Mouse (Mus musculus): ENCODE measurements at regions not wholly inside any gene's neighbourhood (a gene's known extent, or its start where the extent isn't known, plus 50 kb on each side); places are given as distances from the start of the nearest gene placed in this dataset.

DNA sequence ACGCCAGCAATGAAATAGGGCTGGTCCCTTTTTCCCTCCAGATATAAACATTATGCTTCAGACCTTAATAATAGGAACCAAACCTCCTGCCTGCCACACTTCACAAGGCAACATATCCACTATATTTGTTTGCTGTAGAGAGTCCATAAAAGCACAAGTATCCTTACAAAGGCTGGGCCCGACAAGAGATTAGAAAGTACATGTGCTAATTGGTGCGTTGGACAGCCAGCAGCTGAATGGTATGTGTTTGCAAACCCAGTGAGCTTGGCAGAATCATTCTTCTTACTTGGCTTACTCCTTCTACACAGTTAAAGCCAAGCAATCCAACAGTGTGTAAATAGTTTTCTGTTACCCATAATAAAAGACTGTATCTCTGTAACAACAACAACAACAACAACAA, 479.6 kb upstream of the Adamts9 start:
- Histone ChIP-seq H3K9ac (no peak overlapping the region), H3K4me2 (replicated peaks) (no peak overlapping the region), H3K36me3 (no peaks in the 10 kb centered on the region), H3K4me3 (no peak overlapping the region), H3K27ac (no peak overlapping the region), H3K9me3 (no peaks in the 10 kb centered on the region), H3K27me3 (no peaks in the 10 kb centered on the region), H3K4me1 (no peaks in the 10 kb centered on the region)
- ATAC-seq (ENCODE audit: insufficient number of reproducible peaks, insufficient read depth, low FRiP score, low TSS enrichment), result no peak
- WGBS, result 60% methylated on average over 3 of the region's 3 CpGs

DNA sequence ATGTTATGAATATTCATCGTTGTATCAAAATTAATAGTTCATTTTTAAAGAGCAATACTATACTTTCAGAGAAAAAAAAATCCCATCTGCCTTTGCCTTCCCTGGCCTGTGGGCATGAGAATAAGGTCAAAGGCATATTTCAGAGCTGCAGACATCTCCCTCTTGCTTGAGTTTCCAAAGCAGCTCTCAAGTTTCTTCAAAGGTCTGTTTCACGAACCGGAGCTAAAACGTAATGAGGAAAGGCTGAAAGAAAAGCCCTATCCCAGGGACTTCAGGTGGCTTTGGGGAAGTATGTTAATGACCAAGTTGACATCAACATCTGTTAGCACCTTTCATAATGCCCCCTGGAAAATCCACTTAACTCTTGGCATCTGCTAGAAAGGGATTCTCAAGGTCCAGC, 479.0 kb upstream of the Adamts9 start:
- ATAC-seq (ENCODE audit: insufficient number of reproducible peaks, insufficient read depth, low FRiP score, low TSS enrichment), result no peak
- no peaks in the 10 kb centered on the region for H3K27me3 ChIP-seq
- no peak overlapping the region for H3K9ac ChIP-seq
- H3K36me3 ChIP-seq, result no peaks in the 10 kb centered on the region
- H3K4me2 ChIP-seq (replicated peaks), result no peak overlapping the region
- H3K4me3 ChIP-seq, result no peak overlapping the region
- H3K27ac ChIP-seq, result no peak overlapping the region
- 36% methylated on average over 4 of the region's 4 CpGs for WGBS
- H3K9me3 ChIP-seq, result no peaks in the 10 kb centered on the region
- H3K4me1 ChIP-seq, result no peaks in the 10 kb centered on the region

DNA sequence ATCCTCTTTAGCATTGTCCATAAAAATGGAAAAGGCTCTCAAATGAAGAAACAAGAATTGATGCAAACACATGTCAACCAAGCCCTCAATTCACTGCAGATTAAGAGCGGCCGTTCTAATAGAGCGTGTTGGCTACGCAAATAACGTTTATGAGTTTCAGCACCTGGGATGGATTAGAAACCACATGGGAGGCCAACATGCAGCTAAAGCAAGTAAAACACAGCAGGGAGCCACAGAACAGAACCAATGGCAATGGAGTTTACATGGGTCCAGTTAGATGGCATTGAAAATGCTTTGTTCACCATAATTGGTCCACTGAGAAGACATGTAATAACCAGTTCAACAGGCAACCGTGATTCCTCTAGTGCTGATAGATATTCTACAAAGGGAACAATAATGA, 474.3 kb upstream of the Adamts9 start:
- H3K4me2 ChIP-seq (replicated peaks), result no peak overlapping the region
- 75% methylated on average over 6 of the region's 6 CpGs for WGBS
- no peaks in the 10 kb centered on the region for H3K27me3 ChIP-seq
- no peak overlapping the region for H3K9ac ChIP-seq
- no peaks in the 10 kb centered on the region for H3K4me1 ChIP-seq
- no peak for ATAC-seq (ENCODE audit: insufficient number of reproducible peaks, insufficient read depth, low FRiP score, low TSS enrichment)
- H3K27ac ChIP-seq, result no peak overlapping the region
- no peak overlapping the region for H3K4me3 ChIP-seq
- H3K9me3 ChIP-seq, result no peaks in the 10 kb centered on the region
- no peaks in the 10 kb centered on the region for H3K36me3 ChIP-seq

DNA sequence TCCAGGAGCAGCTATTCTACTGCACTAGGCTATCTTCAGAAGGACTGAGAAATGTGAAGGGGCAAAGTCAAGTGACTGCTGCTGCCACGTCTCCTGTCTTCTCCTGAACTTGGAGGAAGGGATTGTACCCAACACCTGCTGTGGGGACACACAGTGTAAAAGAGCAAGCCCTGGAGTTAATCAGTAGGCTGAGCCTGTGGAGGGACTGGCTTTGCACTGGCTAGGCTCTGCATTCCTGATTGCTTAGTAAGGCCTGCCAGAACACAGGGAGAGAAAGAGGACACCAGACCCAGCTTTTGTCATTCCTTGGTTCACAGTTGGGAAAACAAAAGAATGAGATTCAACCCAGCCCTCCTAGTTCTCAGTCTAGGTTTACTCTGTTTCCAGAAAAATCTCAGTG, 472.7 kb upstream of the Adamts9 start:
- no peak overlapping the region for H3K9ac ChIP-seq

DNA sequence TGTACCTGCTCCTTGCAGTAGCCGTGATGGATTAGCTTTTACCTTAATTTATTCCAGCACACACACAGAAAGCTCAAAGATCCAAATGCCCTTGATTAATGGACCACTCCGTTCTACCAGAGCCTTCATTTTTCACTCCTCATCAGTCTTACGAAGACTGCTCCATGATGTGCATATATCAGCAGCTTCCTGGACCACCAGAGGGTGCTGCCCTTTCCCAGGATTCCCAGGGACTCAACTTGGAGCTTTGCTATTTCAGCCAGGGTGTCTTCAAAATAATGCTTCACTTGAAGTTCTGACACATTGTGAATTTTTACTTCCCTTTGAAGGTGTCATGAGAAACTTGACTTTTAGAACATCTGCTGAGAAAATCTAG, 467.8 kb upstream of the Adamts9 start:
- Histone ChIP-seq H3K36me3 (no peaks in the 10 kb centered on the region), H3K4me3 (no peak overlapping the region), H3K27me3 (no peaks in the 10 kb centered on the region), H3K27ac (no peak overlapping the region), H3K4me2 (replicated peaks) (no peak overlapping the region), H3K4me1 (no peaks in the 10 kb centered on the region), H3K9ac (no peak overlapping the region), H3K9me3 (no peaks in the 10 kb centered on the region)
- 77% methylated on average over 3 of the region's 3 CpGs for WGBS
- ATAC-seq (ENCODE audit: insufficient number of reproducible peaks, insufficient read depth, low FRiP score, low TSS enrichment), result no peak

More for the DNA sequence above, 472.7 kb upstream of the Adamts9 start:
- no peak for ATAC-seq (ENCODE audit: insufficient number of reproducible peaks, insufficient read depth, low FRiP score, low TSS enrichment)
- H3K4me2 ChIP-seq (replicated peaks), result no peak overlapping the region
- H3K27me3 ChIP-seq, result no peaks in the 10 kb centered on the region
- WGBS, result 33% methylated on average over 1 of the region's 1 CpGs
- no peaks in the 10 kb centered on the region for H3K4me1 ChIP-seq
- H3K36me3 ChIP-seq, result no peaks in the 10 kb centered on the region
- H3K27ac ChIP-seq, result no peak overlapping the region
- H3K4me3 ChIP-seq, result no peak overlapping the region
- H3K9me3 ChIP-seq, result no peaks in the 10 kb centered on the region

DNA sequence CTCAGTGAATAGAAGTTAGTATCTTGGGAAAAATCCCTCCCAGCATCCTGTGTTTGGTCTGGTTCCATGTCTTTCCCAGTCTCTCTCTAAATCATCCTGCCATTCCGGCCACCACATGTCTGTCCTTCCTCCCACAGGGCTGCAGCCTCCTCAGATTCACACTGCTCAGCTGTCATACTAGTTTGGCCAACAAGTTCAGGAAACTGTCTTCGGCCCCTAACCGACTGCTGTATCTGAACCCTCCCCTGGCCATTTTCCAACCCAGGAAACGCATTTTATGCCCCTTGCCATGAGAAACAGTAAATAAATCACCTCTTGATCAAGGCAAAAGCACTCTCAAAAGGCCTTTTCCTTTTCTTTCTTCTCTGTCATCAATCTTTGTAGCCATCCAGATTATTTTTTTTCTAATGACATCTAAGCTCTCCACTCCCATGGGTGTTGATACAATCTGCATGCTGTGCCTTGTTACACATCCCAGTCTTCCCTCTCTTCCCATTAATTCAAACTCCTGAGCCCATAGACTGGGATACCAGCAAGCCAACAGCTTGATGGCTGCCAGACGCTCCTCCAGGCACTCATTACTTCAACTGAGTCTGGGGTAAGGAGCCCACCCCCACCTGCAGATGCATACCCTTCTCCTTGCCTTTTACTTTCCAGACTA, 467.3 kb upstream of the Adamts9 start:
- H3K36me3 ChIP-seq, result no peaks in the 10 kb centered on the region
- ATAC-seq (ENCODE audit: insufficient number of reproducible peaks, insufficient read depth, low FRiP score, low TSS enrichment), result no peak
- WGBS, result 69% methylated on average over 5 of the region's 5 CpGs
- no peak overlapping the region for H3K4me3 ChIP-seq
- no peak overlapping the region for H3K9ac ChIP-seq
- H3K27me3 ChIP-seq, result no peaks in the 10 kb centered on the region
- no peak overlapping the region for H3K27ac ChIP-seq
- no peaks in the 10 kb centered on the region for H3K9me3 ChIP-seq
- no peaks in the 10 kb centered on the region for H3K4me1 ChIP-seq
- H3K4me2 ChIP-seq (replicated peaks), result no peak overlapping the region

DNA sequence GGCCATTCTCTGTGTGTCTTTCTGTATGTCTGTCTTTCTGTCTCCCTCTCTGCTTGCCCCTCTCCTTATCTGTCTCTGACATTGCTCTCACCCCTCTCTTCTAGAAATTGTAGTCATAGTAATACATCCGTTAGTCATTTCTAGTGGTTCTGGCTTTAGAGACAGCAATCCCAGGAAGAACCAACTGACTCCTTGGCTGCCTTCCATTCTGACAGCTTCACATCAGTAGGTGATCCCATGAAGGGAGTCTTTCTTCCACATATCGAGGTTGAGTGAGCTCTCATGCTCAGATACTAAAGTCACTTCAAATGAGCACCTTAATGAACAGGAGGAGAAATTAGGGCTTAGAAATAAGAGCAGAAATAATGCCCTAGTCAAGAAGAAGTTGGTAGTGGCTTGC, 455.3 kb upstream of the Adamts9 start:
- whole genome bisulfite sequencing, result 78% methylated on average over 2 of the region's 2 CpGs
- H3K9me3 ChIP-seq, result no peaks in the 10 kb centered on the region

DNA sequence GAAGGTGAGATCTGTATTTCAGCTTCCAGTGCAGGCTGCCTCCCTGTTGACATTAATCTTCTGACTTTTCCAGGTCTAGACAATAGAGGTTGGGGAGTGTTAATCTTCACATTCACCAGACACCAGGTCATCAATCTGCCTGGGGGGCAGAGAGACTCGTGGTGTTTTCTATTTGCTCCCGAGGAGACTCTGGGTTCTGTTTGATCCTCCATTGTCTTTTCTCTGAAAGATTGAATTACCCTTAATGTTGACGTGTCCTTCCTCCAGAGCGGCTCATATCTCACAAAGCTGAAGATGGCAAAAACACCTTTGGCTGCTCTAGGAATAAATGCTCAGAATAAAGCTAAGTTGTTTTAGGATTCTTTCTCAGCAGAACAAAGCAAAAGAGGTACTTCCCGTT, 453.8 kb upstream of the Adamts9 start:
- H3K27ac ChIP-seq, result no peak overlapping the region
- no peak for ATAC-seq (ENCODE audit: insufficient number of reproducible peaks, insufficient read depth, low FRiP score, low TSS enrichment)
- no peaks in the 10 kb centered on the region for H3K27me3 ChIP-seq
- H3K4me1 ChIP-seq, result no peaks in the 10 kb centered on the region
- H3K4me2 ChIP-seq (replicated peaks), result no peak overlapping the region
- no peak overlapping the region for H3K9ac ChIP-seq
- WGBS, result 38% methylated on average over 5 of the region's 5 CpGs
- H3K4me3 ChIP-seq, result no peak overlapping the region
- no peaks in the 10 kb centered on the region for H3K36me3 ChIP-seq
- H3K9me3 ChIP-seq, result no peaks in the 10 kb centered on the region

More for the DNA sequence above, 455.3 kb upstream of the Adamts9 start:
- no peak overlapping the region for H3K9ac ChIP-seq
- no peak for ATAC-seq (ENCODE audit: insufficient number of reproducible peaks, insufficient read depth, low FRiP score, low TSS enrichment)
- no peak overlapping the region for H3K27ac ChIP-seq
- H3K27me3 ChIP-seq, result no peaks in the 10 kb centered on the region
- H3K4me3 ChIP-seq, result no peak overlapping the region
- H3K4me2 ChIP-seq (replicated peaks), result no peak overlapping the region
- no peaks in the 10 kb centered on the region for H3K4me1 ChIP-seq
- no peaks in the 10 kb centered on the region for H3K36me3 ChIP-seq

DNA sequence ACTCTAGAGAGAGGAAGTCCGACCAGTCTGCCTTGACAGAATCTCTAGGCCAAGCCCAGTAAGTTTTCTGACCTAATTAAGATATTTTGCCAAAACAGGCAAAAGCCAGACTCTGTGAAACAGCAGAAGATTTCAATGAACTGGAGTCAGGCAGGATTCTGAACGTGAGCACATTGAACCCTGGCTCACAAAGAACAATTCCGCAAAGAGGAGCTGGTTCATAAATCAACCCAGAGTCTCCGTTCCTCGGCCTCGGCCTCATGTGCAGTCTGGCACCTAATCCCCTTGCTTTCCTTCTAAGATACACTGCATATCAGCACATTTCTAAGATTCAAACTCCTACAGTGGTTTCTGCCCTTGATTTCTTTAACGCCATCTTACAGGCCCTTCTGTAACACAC, 452.7 kb upstream of the Adamts9 start:
- no peak overlapping the region for H3K4me3 ChIP-seq
- H3K36me3 ChIP-seq, result no peaks in the 10 kb centered on the region
- 85% methylated on average over 7 of the region's 7 CpGs for WGBS
- H3K27ac ChIP-seq, result no peak overlapping the region
- H3K9ac ChIP-seq, result no peak overlapping the region
- H3K4me1 ChIP-seq, result no peaks in the 10 kb centered on the region
- no peaks in the 10 kb centered on the region for H3K27me3 ChIP-seq
- no peak for ATAC-seq (ENCODE audit: insufficient number of reproducible peaks, insufficient read depth, low FRiP score, low TSS enrichment)
- no peak overlapping the region for H3K4me2 ChIP-seq (replicated peaks)
- no peaks in the 10 kb centered on the region for H3K9me3 ChIP-seq

DNA sequence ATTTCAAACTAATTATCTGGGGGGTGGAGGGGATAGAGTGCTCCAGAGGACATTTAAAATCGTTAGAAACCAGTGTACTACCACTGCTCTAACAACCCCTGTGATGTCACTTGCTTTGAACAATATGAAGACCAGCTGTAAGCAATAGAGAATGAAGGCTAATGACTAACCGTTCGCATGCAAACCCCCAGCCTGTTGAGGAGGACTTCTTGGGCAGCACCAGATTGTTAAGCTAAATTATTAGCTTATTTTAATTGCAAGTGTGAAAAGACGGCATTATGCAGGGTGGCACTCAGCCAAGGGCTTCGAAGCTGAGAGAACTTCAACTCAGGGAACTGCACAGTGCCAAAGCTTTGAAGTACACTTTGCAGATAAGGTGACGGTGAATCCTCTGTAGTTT, 452.0 kb upstream of the Adamts9 start:
- ATAC-seq (ENCODE audit: insufficient number of reproducible peaks, insufficient read depth, low FRiP score, low TSS enrichment), result no peak
- WGBS, result 51% methylated on average over 6 of the region's 6 CpGs
- H3K9ac ChIP-seq, result no peak overlapping the region
- H3K36me3 ChIP-seq, result no peaks in the 10 kb centered on the region
- H3K4me3 ChIP-seq, result no peak overlapping the region
- no peak overlapping the region for H3K27ac ChIP-seq
- no peaks in the 10 kb centered on the region for H3K4me1 ChIP-seq
- no peak overlapping the region for H3K4me2 ChIP-seq (replicated peaks)
- no peaks in the 10 kb centered on the region for H3K27me3 ChIP-seq
- H3K9me3 ChIP-seq, result no peaks in the 10 kb centered on the region

DNA sequence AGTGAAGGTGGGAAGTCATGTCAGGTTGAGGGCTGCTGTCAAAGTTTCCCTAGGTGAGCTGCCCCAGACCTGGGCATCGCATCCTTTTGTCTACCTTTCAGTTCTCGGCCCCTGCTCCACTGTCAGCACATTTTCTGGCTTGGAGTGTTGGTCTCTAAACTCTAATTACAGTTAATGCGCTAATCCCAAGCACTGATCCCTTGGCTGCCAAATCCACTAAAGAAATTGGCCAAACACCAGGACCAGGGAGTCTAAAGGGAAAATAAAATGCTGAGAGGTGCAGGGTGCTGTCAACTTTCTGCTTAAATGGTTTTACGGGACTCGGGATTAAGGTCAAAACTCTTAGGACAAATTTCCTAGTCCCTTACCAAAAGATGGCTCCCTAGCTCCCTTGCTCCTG, 450.3 kb upstream of the Adamts9 start:
- Histone ChIP-seq H3K36me3 (no peaks in the 10 kb centered on the region), H3K27me3 (no peaks in the 10 kb centered on the region), H3K4me1 (no peaks in the 10 kb centered on the region), H3K9me3 (no peaks in the 10 kb centered on the region), H3K9ac (no peak overlapping the region), H3K4me3 (no peak overlapping the region), H3K4me2 (replicated peaks) (no peak overlapping the region), H3K27ac (no peak overlapping the region)
- 82% methylated on average over 5 of the region's 5 CpGs for WGBS
- ATAC-seq (ENCODE audit: insufficient number of reproducible peaks, insufficient read depth, low FRiP score, low TSS enrichment), result no peak

DNA sequence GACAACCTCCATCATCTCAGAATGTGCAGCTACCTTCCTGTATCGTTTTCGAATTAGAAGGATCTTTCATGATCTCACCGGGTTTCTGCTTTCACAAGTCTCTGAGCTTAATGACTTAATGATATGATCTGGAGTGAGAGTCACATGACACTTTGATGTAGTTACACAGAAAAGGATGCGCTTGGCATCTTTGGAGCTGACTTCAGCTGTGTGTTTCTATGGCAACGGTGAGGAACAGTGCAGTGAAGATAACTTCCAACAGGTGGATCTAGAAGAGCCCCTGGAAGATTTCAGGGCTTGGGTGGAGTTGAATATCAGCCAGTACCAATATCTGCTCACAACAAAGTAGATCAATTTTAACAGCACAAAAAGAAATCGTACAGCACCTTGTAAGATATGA, 449.1 kb upstream of the Adamts9 start:
- no peak for ATAC-seq (ENCODE audit: insufficient number of reproducible peaks, insufficient read depth, low FRiP score, low TSS enrichment)
- no peaks in the 10 kb centered on the region for H3K4me1 ChIP-seq
- no peaks in the 10 kb centered on the region for H3K27me3 ChIP-seq
- no peak overlapping the region for H3K4me3 ChIP-seq
- no peak overlapping the region for H3K27ac ChIP-seq
- WGBS, result 70% methylated on average over 6 of the region's 6 CpGs
- no peak overlapping the region for H3K4me2 ChIP-seq (replicated peaks)
- no peaks in the 10 kb centered on the region for H3K9me3 ChIP-seq
- H3K36me3 ChIP-seq, result no peaks in the 10 kb centered on the region
- H3K9ac ChIP-seq, result no peak overlapping the region

DNA sequence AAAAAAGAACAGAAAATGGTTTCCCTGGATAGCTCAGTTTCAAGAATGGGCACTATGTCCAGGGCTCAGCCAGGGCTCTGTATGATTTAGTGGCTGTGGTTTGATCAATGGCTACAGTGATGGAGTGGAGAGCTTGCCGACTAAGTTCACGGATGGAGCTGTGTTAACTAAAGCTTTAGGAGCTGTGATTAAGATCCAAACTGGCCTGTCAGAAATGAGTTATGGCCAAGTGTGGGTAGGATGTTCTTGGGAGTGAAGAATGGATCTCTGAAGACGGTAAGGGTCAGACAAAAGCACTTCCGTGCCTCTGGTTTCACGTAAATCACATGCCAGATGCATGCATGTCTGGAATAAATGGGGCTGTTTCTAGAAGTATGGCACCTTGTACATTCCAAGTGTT, 447.9 kb upstream of the Adamts9 start:
- H3K27me3 ChIP-seq, result no peaks in the 10 kb centered on the region
- no peak overlapping the region for H3K4me3 ChIP-seq
- ATAC-seq (ENCODE audit: insufficient number of reproducible peaks, insufficient read depth, low FRiP score, low TSS enrichment), result no peak
- H3K9ac ChIP-seq, result no peak overlapping the region
- H3K4me1 ChIP-seq, result no peaks in the 10 kb centered on the region
- H3K9me3 ChIP-seq, result no peaks in the 10 kb centered on the region
- WGBS, result 81% methylated on average over 5 of the region's 5 CpGs
- H3K36me3 ChIP-seq, result no peaks in the 10 kb centered on the region
- H3K4me2 ChIP-seq (replicated peaks), result no peak overlapping the region
- no peak overlapping the region for H3K27ac ChIP-seq
